ENCODE assay signal across 15 mouse cellular contexts in genomic region chr6:143838384-143839076, GRCm38 (mm10).
A peak's percentile ranks its signal among the peaks of the same experiment; 100 is the strongest.
DNase-seq lines count a peak whose midpoint lies in the region; ATAC-seq and TF ChIP-seq lines count a peak whose summit lies in the region.
"Had no signal": no experiment of that assay in that cellular context is flagged by ENCODE, and none has a peak within 500 bp of the region (broad histone marks: within the 10 kb centered on the region; RNA-seq: fewer than 3 reads in every experiment).

No protein-coding gene starts in this region.

- no peak overlapping the region for H3K27ac ChIP-seq in kidney, postnatal 0 days
- 0 out of 2 replicates have a peak overlapping the region, but pooled peaks have one; percentile 31 for H3K27ac ChIP-seq in midbrain, embryonic 16.5 days (ENCODE audit: low read length)
- H3K27ac ChIP-seq: left cerebral cortex, adult 2 months; macrophage had no signal

- H3K27me3 ChIP-seq in kidney, postnatal 0 days (ENCODE audit: insufficient read depth, low read length), result no peaks in the 10 kb centered on the region
- no peaks in the 10 kb centered on the region for H3K27me3 ChIP-seq in midbrain, embryonic 16.5 days (ENCODE audit: control insufficient read depth, insufficient read depth, low read depth, low read length)

- no peaks in the 10 kb centered on the region for H3K36me3 ChIP-seq in kidney, postnatal 0 days (ENCODE audit: insufficient read depth, low read length)
- no peaks in the 10 kb centered on the region for H3K36me3 ChIP-seq in midbrain, embryonic 16.5 days (ENCODE audit: control insufficient read depth, insufficient read depth, low read length)

- H3K9me3 ChIP-seq in kidney, postnatal 0 days (replicated peaks; ENCODE audit: low read length), result no peaks in the 10 kb centered on the region
- H3K9me3 ChIP-seq in midbrain, embryonic 16.5 days (replicated peaks; ENCODE audit: control insufficient read depth, low read length, poor library complexity, severe bottlenecking), result no peaks in the 10 kb centered on the region

- TF ChIP-seq CTCF in kidney, postnatal 0 days (IDR thresholded peaks at IDR 0.05; ENCODE audit: low read depth), result no peak

- no peak overlapping the region for H3K4me2 ChIP-seq in kidney, postnatal 0 days (ENCODE audit: low read length)
- no peak overlapping the region for H3K4me2 ChIP-seq in midbrain, embryonic 16.5 days (ENCODE audit: low read length)
- H3K4me2 ChIP-seq: liver, embryonic 11.5 days; lung, embryonic 14.5 days had no signal

- no peak overlapping the region for H3K4me3 ChIP-seq in kidney, postnatal 0 days (replicated peaks; ENCODE audit: low read depth, low read length)
- no peak overlapping the region for H3K4me3 ChIP-seq in midbrain, embryonic 16.5 days (ENCODE audit: low read depth, low read length)
- H3K4me3 ChIP-seq: left cerebral cortex, adult 2 months; myocyte had no signal

- H3K9ac ChIP-seq in kidney, postnatal 0 days (ENCODE audit: low read depth, low read length), result no peak overlapping the region
- no peak overlapping the region for H3K9ac ChIP-seq in midbrain, embryonic 16.5 days (ENCODE audit: low read depth, low read length)
- H3K9ac ChIP-seq: lung, embryonic 14.5 days had no signal

- no peak for ATAC-seq in kidney, postnatal 0 days (replicated peaks; ENCODE audit: low FRiP score, low read depth)
- ATAC-seq in midbrain, embryonic 16.5 days, result peak; percentile 82

- no peaks in the 10 kb centered on the region for H3K4me1 ChIP-seq in kidney, postnatal 0 days (replicated peaks; ENCODE audit: insufficient read depth, low read length)
- peaks cover 5% of the 10 kb centered on the region for H3K4me1 ChIP-seq in midbrain, embryonic 16.5 days (ENCODE audit: control insufficient read depth, insufficient read depth, low read length)

- 70% methylated on average over 9 of the region's 9 CpGs for WGBS in kidney, postnatal 0 days
- WGBS in midbrain, embryonic 16.5 days, result 45% methylated on average over 9 of the region's 9 CpGs

- peak; percentile 46 for DNase-seq in embryo, embryonic 11 days
- no peak for DNase-seq in embryo, embryonic 10 days (ENCODE audit: low spot score)
- DNase-seq in kidney, postnatal 0 days (ENCODE audit: low spot score), result peak; percentile 24
- no peak for DNase-seq in kidney, postnatal 4 days
- DNase-seq in forelimb bud, embryonic 11.5 days (ENCODE audit: low read depth, low spot score), result peak; percentile 70
- DNase-seq in adrenal gland, postnatal 25 days, result no peak
- no peak for DNase-seq in ovary, postnatal 10 days (ENCODE audit: low spot score)
- DNase-seq: cerebellum, adult 11-12 months; lung, embryonic 14.5 days; thymus, postnatal 14 days had no signal

Comparison
In these comparisons a context has a peak if more than half of its experiments do, and no peak if none do; other contexts are left out.
1. DNase-seq: peak in embryo, embryonic 11 days (single experiment), kidney, postnatal 0 days (single experiment) and forelimb bud, embryonic 11.5 days (single experiment); none in embryo, embryonic 10 days (single experiment), kidney, postnatal 4 days (0 of 2), adrenal gland, postnatal 25 days (single experiment) and ovary, postnatal 10 days (single experiment).